ENCODE assay signal across 8 mouse cellular contexts in the genomic region with DNA sequence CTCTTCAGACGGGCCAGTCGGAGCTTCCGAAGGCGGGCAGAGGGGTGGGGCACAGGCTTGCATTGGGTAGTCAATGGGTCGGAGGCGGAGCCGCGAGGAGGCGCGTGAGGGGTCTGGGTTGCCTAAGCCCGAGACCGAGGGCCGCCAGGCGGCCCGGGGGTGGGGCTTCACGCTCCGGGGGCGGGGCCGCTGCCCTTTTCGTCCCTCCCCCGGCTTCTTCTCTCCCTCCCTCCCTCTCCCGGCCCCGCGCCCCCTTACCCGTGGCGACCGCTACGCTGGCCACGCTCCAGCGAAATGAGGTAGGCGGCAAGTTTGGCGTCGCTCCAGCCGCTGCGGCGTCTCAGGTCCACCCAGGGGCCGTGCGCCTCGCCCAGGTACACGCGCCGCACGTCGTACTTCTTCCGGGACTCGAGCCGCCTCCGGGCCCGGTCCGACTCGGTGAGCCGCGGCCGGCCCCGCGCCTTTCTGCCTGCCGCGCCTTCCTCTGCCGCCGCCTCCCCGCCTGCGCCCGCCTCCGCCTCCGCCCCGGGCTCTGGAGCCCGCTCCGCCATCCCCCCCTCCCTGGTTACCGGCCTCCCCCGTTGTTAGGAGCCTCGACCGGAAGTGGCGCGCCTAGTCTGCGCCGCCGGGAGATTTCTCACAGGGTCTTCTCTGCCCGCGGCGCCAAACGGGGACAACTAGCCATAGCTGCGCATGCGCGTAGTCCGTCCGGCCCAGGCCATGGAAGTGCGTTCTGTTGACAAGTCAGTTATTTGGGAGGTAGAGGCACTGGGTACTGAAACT. TPM values are rescaled to one million over a fixed set of nuclear protein-coding genes. Genes with fewer than 3 reads are reported as not detected.
DNase-seq lines count a peak whose midpoint lies in the region; ATAC-seq and TF ChIP-seq lines count a peak whose summit lies in the region.

A gene (minus strand): TSS at position 469 of the 783 bp plus-strand sequence.
A gene (minus strand): TSS at position 586 of the 783 bp plus-strand sequence.

- peak; percentile 54; the same call in 1 of the 2 replicates for TF ChIP-seq EP300 in heart, adult 2 months (IDR thresholded peaks at IDR 0.05; ENCODE audit: insufficient read depth, low read depth, low read length)

- H3K27ac ChIP-seq in embryonic facial prominence, embryonic 13.5 days: peak within 1 kb of the TSS; percentile 98
- peak within 1 kb of the TSS; percentile 97 for H3K27ac ChIP-seq in heart, adult 2 months
- peak within 1 kb of the TSS; percentile 96 for H3K27ac ChIP-seq in limb, embryonic 13.5 days
- H3K27ac ChIP-seq in midbrain, embryonic 16.5 days (ENCODE audit: low read length): peak within 1 kb of the TSS; percentile 98

- peak within 1 kb of the TSS; percentile 79 for H3K4me3 ChIP-seq in embryonic facial prominence, embryonic 13.5 days
- H3K4me3 ChIP-seq in heart, adult 2 months: peak within 1 kb of the TSS; percentile 94
- peak within 1 kb of the TSS; percentile 63 for H3K4me3 ChIP-seq in limb, embryonic 13.5 days
- H3K4me3 ChIP-seq in midbrain, embryonic 16.5 days (ENCODE audit: low read depth, low read length): peak within 1 kb of the TSS; percentile 71

- WGBS in embryonic facial prominence, embryonic 13.5 days: 1% methylated on average over 61 of the region's 87 CpGs
- WGBS in heart, adult 2 months: under 1% methylated on average over 62 of the region's 87 CpGs
- under 1% methylated on average over 70 of the region's 87 CpGs for WGBS in limb, embryonic 13.5 days
- WGBS in midbrain, embryonic 16.5 days: under 1% methylated on average over 72 of the region's 87 CpGs

- TF ChIP-seq CTCF in heart, adult 2 months (IDR thresholded peaks at IDR 0.05): peak; percentile 38

- peak within 1 kb of the TSS; percentile 63 for H3K4me2 ChIP-seq in embryonic facial prominence, embryonic 13.5 days
- H3K4me2 ChIP-seq in limb, embryonic 13.5 days (replicated peaks): peak within 1 kb of the TSS; percentile 66
- H3K4me2 ChIP-seq in midbrain, embryonic 16.5 days (ENCODE audit: low read length): peak within 1 kb of the TSS; percentile 69

- no peaks in the 10 kb centered on the region for H3K27me3 ChIP-seq in embryonic facial prominence, embryonic 13.5 days
- no peaks in the 10 kb centered on the region for H3K27me3 ChIP-seq in heart, adult 2 months (ENCODE audit: control insufficient read depth, insufficient read depth, low read length)
- no peaks in the 10 kb centered on the region for H3K27me3 ChIP-seq in limb, embryonic 13.5 days
- no peaks in the 10 kb centered on the region for H3K27me3 ChIP-seq in midbrain, embryonic 16.5 days (ENCODE audit: control insufficient read depth, insufficient read depth, low read depth, low read length)

- DNase-seq in 3134 (ENCODE audit: extremely low read depth, insufficient read length, low spot score): peak; percentile 98
- DNase-seq in adrenal gland, postnatal 36 days: peak; percentile 97 to 98
- DNase-seq in heart, adult 2 months: peak; percentile 97
- DNase-seq in kidney, adult 8-10 months: peak; percentile 98
- DNase-seq in spleen, postnatal 10 days (ENCODE audit: low spot score in 2 of 2): peak; percentile 90 to 97

- ATAC-seq in embryonic facial prominence, embryonic 13.5 days (ENCODE audit: insufficient number of reproducible peaks, insufficient read depth, low FRiP score, low TSS enrichment, low read depth): peak; percentile 98
- peak; percentile 98 for ATAC-seq in limb, embryonic 13.5 days (ENCODE audit: low FRiP score, low read depth)
- ATAC-seq in midbrain, embryonic 16.5 days: peak; percentile 99

- no peaks in the 10 kb centered on the region for H3K79me2 ChIP-seq in heart, adult 2 months (replicated peaks; ENCODE audit: control insufficient read depth, insufficient read depth, low read length)

- TF ChIP-seq POLR2A in heart, adult 2 months (IDR thresholded peaks at IDR 0.05; ENCODE audit: insufficient read depth, low read depth, low read length): peak; percentile 95

- peaks cover 42% of the 10 kb centered on the region for H3K36me3 ChIP-seq in embryonic facial prominence, embryonic 13.5 days
- no peaks in the 10 kb centered on the region for H3K36me3 ChIP-seq in heart, adult 2 months (ENCODE audit: control insufficient read depth, insufficient read depth, low read length)
- peaks cover 46% of the 10 kb centered on the region for H3K36me3 ChIP-seq in limb, embryonic 13.5 days
- H3K36me3 ChIP-seq in midbrain, embryonic 16.5 days (ENCODE audit: control insufficient read depth, insufficient read depth, low read length): peaks cover 5% of the 10 kb centered on the region; the same call in 1 of the 2 replicates

- H3K9ac ChIP-seq in embryonic facial prominence, embryonic 13.5 days: peak within 1 kb of the TSS; percentile 93
- peak within 1 kb of the TSS; percentile 94 for H3K9ac ChIP-seq in heart, adult 2 months (ENCODE audit: low read depth, low read length)
- H3K9ac ChIP-seq in limb, embryonic 13.5 days: peak within 1 kb of the TSS; percentile 85
- peak within 1 kb of the TSS; percentile 94 for H3K9ac ChIP-seq in midbrain, embryonic 16.5 days (ENCODE audit: low read depth, low read length)

- intact Hi-C loops in heart, adult 2 months (cut with DNase I): loop anchor here (2.0 to 10.0 kb wide), 5 partner anchors 14 to 154 kb away; a partner anchor contains a TSS

- no peaks in the 10 kb centered on the region for H3K9me3 ChIP-seq in embryonic facial prominence, embryonic 13.5 days
- H3K9me3 ChIP-seq in limb, embryonic 13.5 days: no peaks in the 10 kb centered on the region
- H3K9me3 ChIP-seq in midbrain, embryonic 16.5 days (replicated peaks; ENCODE audit: control insufficient read depth, low read length, poor library complexity, severe bottlenecking): no peaks in the 10 kb centered on the region

- peaks cover 5% of the 10 kb centered on the region; the same call in 1 of the 2 replicates for H3K4me1 ChIP-seq in embryonic facial prominence, embryonic 13.5 days
- peaks cover 3% of the 10 kb centered on the region for H3K4me1 ChIP-seq in heart, adult 2 months (ENCODE audit: control insufficient read depth, insufficient read depth, low read length)
- peaks cover 13% of the 10 kb centered on the region for H3K4me1 ChIP-seq in limb, embryonic 13.5 days
- H3K4me1 ChIP-seq in midbrain, embryonic 16.5 days (ENCODE audit: control insufficient read depth, insufficient read depth, low read length): peaks cover 12% of the 10 kb centered on the region

RNA-seq across cellular contexts. Expression of the first gene that starts in this region (rescaled TPM):
- under 1 TPM in 1 of 2 experiments, not detected in 1; 0.56 TPM for total RNA-seq in adrenal gland, postnatal 36 days (2021)
- polyA plus RNA-seq in embryonic facial prominence, embryonic 13.5 days (2015; fragmentation: Nextera tagmentation; extraction: Ambion mirVana): not detected in 2 replicates
- under 1 TPM in 1 of 2 experiments, not detected in 1; 0.52 TPM for total RNA-seq in heart, adult 2 months (2021)
- polyA plus RNA-seq in heart, adult 2 months (2012; rRNA removed): not detected in 2 replicates
- not detected in 2 replicates for polyA plus RNA-seq in limb, embryonic 13.5 days (2015; fragmentation: Nextera tagmentation; extraction: Ambion mirVana)
- not detected in 2 replicates for polyA plus RNA-seq in midbrain, embryonic 16.5 days (2015; fragmentation: Nextera tagmentation; extraction: Ambion mirVana)

RNA-seq across cellular contexts. Expression of the second gene that starts in this region (rescaled TPM):
- 10 to 100 TPM; 10.2 to 10.3 TPM for total RNA-seq in adrenal gland, postnatal 36 days (2021)
- 13.0 and 13.6 TPM in 2 replicates for polyA plus RNA-seq in embryonic facial prominence, embryonic 13.5 days (2015; fragmentation: Nextera tagmentation; extraction: Ambion mirVana)
- total RNA-seq in heart, adult 2 months (2021): 1 to 10 TPM; 3.8 to 4.7 TPM
- polyA plus RNA-seq in heart, adult 2 months (2012; rRNA removed): 8.7 and 9.5 TPM in 2 replicates
- polyA plus RNA-seq in limb, embryonic 13.5 days (2015; fragmentation: Nextera tagmentation; extraction: Ambion mirVana): 11.6 and 12.6 TPM in 2 replicates
- 18.1 and 18.8 TPM in 2 replicates for polyA plus RNA-seq in midbrain, embryonic 16.5 days (2015; fragmentation: Nextera tagmentation; extraction: Ambion mirVana)

Comparison
In these comparisons a context has a peak if more than half of its experiments do, and no peak if none do; other contexts are left out.
1. Peak in every context shown above with its lines: DNase-seq, ATAC-seq, H3K4me3 ChIP-seq and H3K27ac ChIP-seq.